8 mouse cellular contexts compared by ENCODE assay signal in genomic region chr12:78919079-78919712, GRCm38 (mm10). TPM values are rescaled to one million over a fixed set of nuclear protein-coding genes. Genes with fewer than 3 reads are reported as not detected.
DNase-seq lines count a peak whose midpoint lies in the region; ATAC-seq and TF ChIP-seq lines count a peak whose summit lies in the region.

No protein-coding gene starts in this region.

- H3K27me3 ChIP-seq in Patski: no peaks in the 10 kb centered on the region
- no peaks in the 10 kb centered on the region for H3K27me3 ChIP-seq in hindbrain, embryonic 14.5 days (ENCODE audit: control insufficient read depth, insufficient read depth, low read length)

- no peak overlapping the region for H3K9ac ChIP-seq in hindbrain, embryonic 14.5 days

- TF ChIP-seq CTCF in Patski (IDR thresholded peaks at IDR 0.05): peak; percentile 44

- 34% methylated on average over 16 of the region's 16 CpGs for WGBS in hindbrain, embryonic 14.5 days

- ATAC-seq in Patski: no peak
- peak; percentile 85 for ATAC-seq in frontal cortex, adult (ENCODE audit: low TSS enrichment)
- ATAC-seq in hindbrain, embryonic 14.5 days (ENCODE audit: low FRiP score): peak; percentile 70

- H3K36me3 ChIP-seq in hindbrain, embryonic 14.5 days (replicated peaks; ENCODE audit: control insufficient read depth, insufficient read depth): no peaks in the 10 kb centered on the region

- CTCF ChIA-PET in Patski (lab: Charles Lee): interaction anchor here (0.7 to 4.1 kb wide), 24 partner anchors 9 to 251 kb away, joined by 3 to 39 read pairs (median 4); partner anchors contain the start of genes Pigh and Tmem229b

- DNase-seq in Patski (ENCODE audit: low read depth, low spot score): no peak
- peak; percentile 94 for DNase-seq in cerebellum, adult 9-10 months
- DNase-seq in hindbrain, embryonic 14.5 days (ENCODE audit: low spot score): peak; percentile 85
- peak; percentile 32 to 34 for DNase-seq in layer of hippocampus, postnatal 25 days (ENCODE audit: extremely low spot score in 1 of 2, low spot score in 1 of 2)
- DNase-seq in lung, postnatal 10 days: peak; percentile 84
- peak; percentile 81 for DNase-seq in retina, embryonic 14.5 days (ENCODE audit: low spot score)
- peak; percentile 61 for DNase-seq in thymus, postnatal 4 days

- H3K4me1 ChIP-seq in hindbrain, embryonic 14.5 days (replicated peaks; ENCODE audit: control insufficient read depth, insufficient read depth, low read length): peaks cover 5% of the 10 kb centered on the region; the same call in 1 of the 2 replicates

- in situ Hi-C loops in Patski (cut with MboI; ENCODE audit: low pct_unique_long_range_greater_than_20kb): no loop called here

- no peak overlapping the region for H3K27ac ChIP-seq in hindbrain, embryonic 14.5 days

- H3K4me3 ChIP-seq in hindbrain, embryonic 14.5 days (replicated peaks; ENCODE audit: low read length): no peak overlapping the region

- H3K9me3 ChIP-seq in hindbrain, embryonic 14.5 days (ENCODE audit: control insufficient read depth, low read length): no peaks in the 10 kb centered on the region

- H3K4me2 ChIP-seq in hindbrain, embryonic 14.5 days (replicated peaks): peak overlapping the region; percentile 27

- POLR2A ChIA-PET in Patski (lab: Charles Lee): interaction anchor here (0.6 kb wide), 1 partner anchor 15 kb away, joined by 4 read pairs; no protein-coding TSS in a partner anchor

RNA-seq across cellular contexts. Expression of gene Plek2, which starts 12.4 kb away (rescaled TPM):
- polyA plus RNA-seq in Patski (2021): 0.09 TPM
- polyA plus RNA-seq in hindbrain, embryonic 14.5 days (2014; fragmentation: Nextera tagmentation; extraction: Ambion mirVana): 1.8 TPM in 2 replicates
- under 1 TPM in 1 of 2 experiments, not detected in 1; 0.22 TPM for total RNA-seq in layer of hippocampus, postnatal 25 days (2021)

RNA-seq across cellular contexts. Expression of gene Eif2s1, which starts 57.6 kb away (rescaled TPM):
- 70.4 TPM for polyA plus RNA-seq in Patski (2021)
- polyA plus RNA-seq in hindbrain, embryonic 14.5 days (2014; fragmentation: Nextera tagmentation; extraction: Ambion mirVana): 141 and 153 TPM in 2 replicates
- total RNA-seq in layer of hippocampus, postnatal 25 days (2021): 10 to 100 TPM; 54.9 to 56.5 TPM

RNA-seq across cellular contexts. Expression of gene Atp6v1d, which starts 57.8 kb away (rescaled TPM):
- 86.4 TPM for polyA plus RNA-seq in Patski (2021)
- 128 and 135 TPM in 2 replicates for polyA plus RNA-seq in hindbrain, embryonic 14.5 days (2014; fragmentation: Nextera tagmentation; extraction: Ambion mirVana)
- total RNA-seq in layer of hippocampus, postnatal 25 days (2021): 100 to 1,000 TPM; 238 to 266 TPM
